Mouse (Mus musculus) embryonic facial prominence, embryonic 15.5 days (tissue): ENCODE results near the gene Tmprss3. TPM values are rescaled to one million over a fixed set of nuclear protein-coding genes. Genes with fewer than 3 reads are reported as not detected.

Experiments
- ATAC-seq: fragments of 200-750 bp; cut with Nextera tagmentation; 2 replicates; pipeline ENCODE4 v1.8.0; 2017; ENCODE audit warnings: low read depth, moderate TSS enrichment; ENCODE audit not compliant: insufficient number of reproducible peaks, low FRiP score, low TSS enrichment
- H3K27ac ChIP-seq: fragments of 300-500 bp; sonication (generic); replicated peaks from 2 replicates; pipeline ENCODE4 v1.5.1; 2015; ENCODE audit warnings: mild to moderate bottlenecking, inconsistent platforms
- H3K27me3 ChIP-seq: fragments of 300-500 bp; sonication (generic); 2 replicates; pipeline ENCODE4 v1.6.1; 2015; ENCODE audit warnings: inconsistent platforms
- H3K36me3 ChIP-seq: fragments of 300-500 bp; sonication (generic); 2 replicates; pipeline ENCODE4 v1.6.1; 2015; ENCODE audit warnings: mild to moderate bottlenecking, inconsistent platforms
- H3K4me1 ChIP-seq: fragments of 300-500 bp; sonication (generic); 2 replicates; pipeline ENCODE4 v1.6.1; 2015; ENCODE audit warnings: inconsistent platforms
- H3K4me2 ChIP-seq: fragments of 300-500 bp; sonication (generic); replicated peaks from 2 replicates; pipeline ENCODE4 v1.6.1; 2015; ENCODE audit warnings: mild to moderate bottlenecking, inconsistent platforms
- H3K4me3 ChIP-seq: fragments of 300-500 bp; sonication (generic); replicated peaks from 2 replicates; pipeline ENCODE4 v1.5.1; 2015; ENCODE audit warnings: mild to moderate bottlenecking, inconsistent platforms
- H3K9ac ChIP-seq: fragments of 300-500 bp; sonication (generic); 2 replicates; pipeline ENCODE4 v1.6.1; 2015; ENCODE audit warnings: inconsistent platforms
- H3K9me3 ChIP-seq: fragments of 300-500 bp; sonication (generic); replicated peaks from 2 replicates; pipeline ENCODE4 v1.6.1; 2016; ENCODE audit warnings: inconsistent platforms
- WGBS: fragments of 180-500 bp; shearing (Covaris S2); methylation state at CpG from one replicate; pipeline ENCODE4 v1.1.7; 2015; 5-methylcytosine and 5-hydroxymethylcytosine counted together
- polyA plus RNA-seq: library from polyadenylated mRNA; unstranded; fragments of >200 nt; fragmentation: Nextera tagmentation; extraction: Ambion mirVana; gene quantifications from 2 replicates; pipeline ENCODE4 v1.2.1, GENCODE M21; 2015

The Tmprss3 gene
- polyA plus RNA-seq, 1 experiment from 2014 or later = 0.05 TPM

GRCm38 (mm10) chr17:31136291-31136690, 62.5 kb downstream of the Tmprss3 start:
- Histone ChIP-seq H3K27ac (no peak overlapping the region), H3K4me1 (no peaks in the 10 kb centered on the region), H3K4me3 (no peak overlapping the region), H3K36me3 (no peaks in the 10 kb centered on the region), H3K9ac (no peak overlapping the region), H3K27me3 (no peaks in the 10 kb centered on the region), H3K4me2 (no peak overlapping the region), H3K9me3 (no peaks in the 10 kb centered on the region)
- ATAC-seq = no peak
- 23% methylated on average over 3 of the region's 3 CpGs for WGBS

DNA sequence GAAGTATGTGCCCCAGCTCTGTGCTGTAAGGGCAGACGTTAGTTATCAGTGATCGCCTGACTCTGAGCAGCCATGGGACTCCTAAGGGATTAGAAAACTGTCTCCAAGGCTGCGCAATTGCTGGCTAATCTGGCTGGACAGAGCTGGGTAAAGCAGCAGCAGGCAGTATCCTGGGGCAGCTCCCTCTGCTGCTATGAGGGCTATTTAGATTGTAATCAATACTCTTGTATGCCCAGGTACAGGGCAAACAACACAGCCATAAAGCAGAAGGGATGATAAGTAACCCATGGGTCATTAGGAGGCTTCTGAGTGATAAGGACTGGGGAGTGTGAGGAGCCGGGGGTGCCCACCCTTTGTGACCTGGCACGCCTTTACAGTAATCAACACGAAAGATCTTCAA, 63.9 kb downstream of the Tmprss3 start:
- Histone ChIP-seq H3K27me3 (no peaks in the 10 kb centered on the region), H3K9me3 (no peaks in the 10 kb centered on the region), H3K9ac (no peak overlapping the region), H3K4me1 (no peaks in the 10 kb centered on the region), H3K4me3 (no peak overlapping the region), H3K36me3 (no peaks in the 10 kb centered on the region), H3K4me2 (no peak overlapping the region), H3K27ac (no peak overlapping the region)
- no peak for ATAC-seq
- 74% methylated on average over 6 of the region's 6 CpGs for WGBS

DNA sequence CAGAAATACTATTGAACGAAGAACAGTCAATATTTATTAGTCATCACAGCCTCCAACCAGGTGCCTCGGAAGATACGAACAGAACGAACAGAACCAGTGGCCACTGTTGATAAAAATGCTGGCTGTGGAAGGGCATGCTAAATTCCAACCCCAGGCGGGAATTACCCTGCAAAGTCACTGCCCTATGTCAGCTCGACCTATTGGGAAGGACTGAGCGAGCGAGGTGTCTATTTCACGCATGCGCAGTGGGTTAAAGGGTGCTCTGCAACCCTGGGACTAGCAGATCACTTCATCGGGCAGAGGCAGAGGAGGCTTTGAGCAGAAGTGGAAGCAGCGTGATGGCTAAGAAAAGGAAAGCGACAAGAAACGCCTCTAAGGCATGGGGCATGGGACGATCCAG, 65.0 kb downstream of the Tmprss3 start:
- Histone ChIP-seq H3K27me3 (no peaks in the 10 kb centered on the region), H3K9ac (no peak overlapping the region), H3K4me1 (no peaks in the 10 kb centered on the region), H3K36me3 (no peaks in the 10 kb centered on the region), H3K4me3 (no peak overlapping the region), H3K4me2 (no peak overlapping the region), H3K27ac (no peak overlapping the region), H3K9me3 (no peaks in the 10 kb centered on the region)
- 77% methylated on average over 15 of the region's 15 CpGs for WGBS
- ATAC-seq = no peak

DNA sequence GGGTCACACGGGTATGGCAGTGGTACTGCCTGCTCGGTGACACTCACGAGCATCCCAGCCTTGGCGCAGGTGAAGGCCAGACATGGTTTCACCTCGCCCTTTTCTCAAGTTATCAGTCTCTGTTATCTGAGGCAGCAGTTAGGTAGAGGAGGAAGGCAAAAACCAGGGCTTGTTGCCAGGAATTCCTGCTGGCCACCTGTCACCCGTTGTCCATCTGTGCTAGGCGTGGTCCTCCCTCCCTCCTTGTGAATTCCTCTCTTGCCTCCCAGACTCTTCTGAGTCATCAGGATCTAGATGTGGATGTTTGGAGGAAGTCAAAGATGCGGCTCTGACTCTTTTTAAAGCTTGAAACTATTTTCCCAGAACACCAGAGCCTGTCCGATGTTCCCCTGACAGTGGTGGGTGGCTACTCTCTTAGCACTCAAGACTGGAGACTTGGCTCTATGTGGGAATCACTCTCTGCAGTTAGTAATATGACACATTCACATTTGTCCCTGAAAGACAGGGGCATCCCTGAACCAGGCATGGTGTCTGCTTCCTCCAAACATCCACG, 67.4 kb downstream of the Tmprss3 start:
- no peaks in the 10 kb centered on the region for H3K4me1 ChIP-seq
- 73% methylated on average over 10 of the region's 10 CpGs for WGBS
- H3K27ac ChIP-seq = no peak overlapping the region
- no peaks in the 10 kb centered on the region for H3K36me3 ChIP-seq
- H3K27me3 ChIP-seq = no peaks in the 10 kb centered on the region
- no peak overlapping the region for H3K9ac ChIP-seq
- no peak overlapping the region for H3K4me2 ChIP-seq
- H3K9me3 ChIP-seq = no peaks in the 10 kb centered on the region
- H3K4me3 ChIP-seq = no peak overlapping the region
- ATAC-seq = no peak; the same call in 1 of the 2 replicates

DNA sequence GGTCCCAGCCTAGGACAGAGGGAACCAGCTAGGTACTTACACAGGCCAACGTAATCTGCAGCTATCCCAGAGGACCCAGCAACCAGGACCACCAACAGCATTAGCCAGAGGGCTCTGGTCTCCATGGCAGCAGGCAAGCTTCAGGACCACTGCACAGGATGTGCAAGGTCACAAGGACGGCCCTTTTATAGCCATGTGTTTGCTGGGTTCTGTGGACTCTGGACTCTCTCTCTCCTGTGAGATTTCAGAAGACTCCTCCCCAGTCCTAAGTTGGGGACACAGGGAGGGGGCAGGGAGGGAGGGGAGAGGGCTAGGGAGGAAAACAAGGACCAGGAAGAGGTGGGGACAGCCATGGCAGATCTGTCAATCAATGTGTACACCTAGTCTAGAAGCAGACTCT, 69.3 kb downstream of the Tmprss3 start, which contains the start of gene Tff3:
Gene Tff3, minus strand, starts transcription at position 195 of the 400 bp plus-strand sequence.
- Histone ChIP-seq H3K36me3 (no peaks in the 10 kb centered on the region), H3K4me3 (no peak within 1 kb of the TSS), H3K4me1 (no peaks in the 10 kb centered on the region), H3K27me3 (no peaks in the 10 kb centered on the region), H3K9ac (no peak within 1 kb of the TSS), H3K4me2 (no peak within 1 kb of the TSS), H3K27ac (no peak within 1 kb of the TSS), H3K9me3 (no peaks in the 10 kb centered on the region)
- ATAC-seq = no peak
- WGBS = 13% methylated on average over 2 of the region's 2 CpGs

Other genes starting within 250 kb of the Tmprss3 start
- gene Umodl1, start 244.3 kb downstream of the Tmprss3 start, polyA plus RNA-seq = 1.0 and 1.1 TPM in 2 replicates
- 14.4 and 15.8 TPM in 2 replicates for gene Abcg1, start 141.3 kb downstream of the Tmprss3 start, polyA plus RNA-seq
- gene Tff3, start 69.3 kb downstream of the Tmprss3 start, polyA plus RNA-seq = not detected in 2 replicates
- 0.32 and 0.61 TPM in 2 replicates for gene Tff2, start 54.7 kb downstream of the Tmprss3 start, polyA plus RNA-seq
- not detected in 2 replicates for gene Tff1, start 33.7 kb downstream of the Tmprss3 start, polyA plus RNA-seq
- gene Ubash3a, start 8.9 kb upstream of the Tmprss3 start, polyA plus RNA-seq = 0.28 and 0.70 TPM in 2 replicates
- gene Rsph1, start 78.4 kb upstream of the Tmprss3 start, polyA plus RNA-seq = 19.6 and 34.3 TPM in 2 replicates
- gene Slc37a1, start 87.8 kb upstream of the Tmprss3 start, polyA plus RNA-seq = 4.6 and 5.8 TPM in 2 replicates
- 16.5 and 18.1 TPM in 2 replicates for gene Pde9a, start 187.2 kb upstream of the Tmprss3 start, polyA plus RNA-seq